Mouse (Mus musculus): Measurements from ENCODE around the gene Kel.

Kel gene

DNA sequence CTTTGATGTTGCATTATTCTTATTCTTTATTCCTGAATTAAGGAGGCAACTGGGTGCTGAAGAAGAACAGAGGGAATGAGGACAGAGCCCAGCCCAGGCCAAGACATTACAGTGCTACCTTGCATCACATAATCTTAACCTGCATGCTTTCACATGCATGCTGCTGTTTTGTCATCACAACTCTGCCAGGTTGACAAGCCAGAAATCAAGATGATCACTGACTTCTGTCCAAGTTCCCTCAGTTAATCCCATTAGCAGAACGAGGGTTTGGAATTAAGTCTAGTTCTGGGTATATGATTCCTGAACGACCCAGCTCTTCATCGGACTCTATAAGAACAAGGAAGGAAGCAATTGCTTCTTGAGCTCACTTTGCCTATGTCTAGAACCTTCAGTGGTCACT is 57.9 kb downstream of the Kel start:
- DNase-seq (ENCODE audit: low read depth, low spot score) = no peak

DNA sequence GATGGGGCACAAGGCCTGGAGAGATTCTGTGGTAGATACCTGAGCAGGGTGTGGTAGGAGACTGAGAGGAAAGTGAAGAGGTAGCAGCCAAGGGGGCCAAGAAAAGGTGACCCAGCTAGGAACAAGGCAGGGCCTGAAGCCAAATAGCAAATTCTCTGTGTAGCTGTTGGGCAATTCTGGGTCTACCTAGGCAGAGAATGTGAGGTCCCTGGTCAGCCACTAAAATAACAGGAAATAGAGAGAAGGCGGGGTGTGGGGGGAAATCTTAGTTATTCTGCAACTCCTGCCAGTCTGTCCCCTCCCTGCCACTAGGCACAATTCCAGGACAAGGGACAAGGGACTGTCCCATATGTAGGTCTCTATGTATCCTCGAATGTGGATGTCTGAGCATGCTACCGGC is 60.9 kb downstream of the Kel start:
- no peak for DNase-seq (ENCODE audit: low read depth, low spot score)

DNA sequence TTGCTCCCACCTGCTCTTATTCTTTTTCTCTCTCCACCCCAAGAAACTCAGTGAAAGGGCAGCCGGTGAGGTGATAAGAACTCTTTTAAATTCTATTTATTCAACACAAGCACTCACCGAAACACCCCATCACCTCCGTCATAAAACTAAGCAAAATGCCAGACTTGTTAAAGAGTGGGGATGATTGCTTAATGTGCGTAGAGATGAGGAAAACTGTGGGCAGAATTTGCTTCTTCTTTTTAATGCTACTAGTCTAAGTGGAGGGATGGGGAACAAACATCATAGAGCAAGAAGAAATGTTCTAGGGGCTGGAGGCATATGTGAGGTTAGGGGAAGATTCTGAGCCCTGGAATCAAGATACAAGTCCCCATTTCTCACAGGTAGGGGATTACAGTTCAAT is 61.4 kb downstream of the Kel start:
- DNase-seq (ENCODE audit: low read depth, low spot score) = no peak

DNA sequence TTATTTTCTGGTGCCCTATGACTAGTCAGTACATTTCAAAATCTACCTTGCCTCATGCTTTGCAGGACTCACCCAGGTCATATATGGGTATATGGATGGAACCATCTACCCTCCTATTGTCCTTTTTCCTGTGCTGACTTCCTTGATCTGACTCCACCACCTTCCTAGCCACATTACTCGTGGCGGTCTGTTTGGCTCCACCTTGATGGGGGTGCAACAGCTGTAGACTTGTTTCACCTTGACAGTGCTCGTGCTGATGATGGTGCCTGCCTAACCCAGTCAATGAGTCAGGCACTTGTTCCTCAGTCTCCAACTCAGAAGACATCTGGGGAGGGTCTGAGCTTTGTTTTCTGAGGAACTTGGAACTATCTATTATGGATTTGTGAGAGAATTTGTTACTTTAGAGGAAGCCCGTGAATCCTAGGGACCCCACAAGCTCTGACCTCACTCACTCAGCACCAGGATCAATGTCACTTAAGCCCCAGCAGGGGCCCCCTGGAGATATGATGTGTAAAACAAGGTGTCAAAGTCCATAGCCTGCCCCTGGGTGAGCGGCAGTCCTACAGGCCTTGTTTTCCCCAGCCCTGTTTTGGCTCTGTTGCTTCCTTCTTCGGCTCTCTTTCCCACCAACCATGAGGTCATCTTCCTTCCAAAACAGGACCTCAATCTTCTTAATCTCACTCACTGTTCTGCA is 62.8 kb downstream of the Kel start:
- no peak for DNase-seq (ENCODE audit: low read depth, low spot score)

DNA sequence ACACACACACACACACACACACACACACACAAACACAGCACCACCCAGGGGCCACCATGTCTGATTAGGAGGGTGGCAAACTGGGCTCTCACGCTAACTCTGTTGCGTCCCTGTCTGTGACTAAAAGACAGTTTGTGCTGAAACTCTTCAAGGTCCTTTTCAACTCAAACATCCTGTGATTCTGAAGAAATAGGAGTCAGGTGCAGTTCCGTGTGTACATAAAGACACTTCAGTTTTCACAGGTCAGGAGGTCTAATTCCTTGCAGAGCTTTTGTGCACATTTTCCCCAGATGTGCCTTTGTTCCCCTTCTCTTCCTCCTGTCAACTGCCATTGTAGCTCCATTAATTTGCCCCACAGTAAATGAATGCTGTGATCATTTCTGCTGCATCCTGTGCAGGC is 63.7 kb downstream of the Kel start:
- DNase-seq (ENCODE audit: low read depth, low spot score) = no peak

DNA sequence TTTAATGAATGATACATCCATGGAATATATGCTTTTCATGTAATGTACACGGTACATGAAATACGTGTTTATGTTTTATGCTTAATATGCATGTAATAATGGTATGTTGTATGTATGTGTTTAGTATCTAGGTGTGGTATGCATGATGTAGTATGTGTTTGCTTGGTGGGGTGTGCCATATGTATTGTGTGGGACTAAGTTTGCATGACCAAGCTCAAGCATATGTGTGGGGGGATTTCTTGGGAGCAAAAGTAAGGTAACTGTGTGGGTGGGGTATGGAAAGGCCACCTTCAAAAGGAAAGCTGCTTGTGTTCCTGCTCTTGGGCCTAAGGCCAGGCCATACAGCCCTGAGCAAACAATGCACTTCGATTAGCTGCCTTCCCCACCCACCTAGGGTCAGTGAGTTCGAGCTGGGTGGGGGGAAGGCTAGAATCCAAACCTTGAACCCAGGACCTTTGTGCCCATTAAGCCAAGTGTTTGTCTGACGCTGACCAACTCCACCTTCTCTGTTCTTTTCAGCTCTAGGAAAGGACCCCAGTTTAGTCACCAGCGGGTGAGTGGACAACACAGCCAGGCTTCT is 66.1 kb downstream of the Kel start:
- DNase-seq (ENCODE audit: low read depth, low spot score) = no peak

DNA sequence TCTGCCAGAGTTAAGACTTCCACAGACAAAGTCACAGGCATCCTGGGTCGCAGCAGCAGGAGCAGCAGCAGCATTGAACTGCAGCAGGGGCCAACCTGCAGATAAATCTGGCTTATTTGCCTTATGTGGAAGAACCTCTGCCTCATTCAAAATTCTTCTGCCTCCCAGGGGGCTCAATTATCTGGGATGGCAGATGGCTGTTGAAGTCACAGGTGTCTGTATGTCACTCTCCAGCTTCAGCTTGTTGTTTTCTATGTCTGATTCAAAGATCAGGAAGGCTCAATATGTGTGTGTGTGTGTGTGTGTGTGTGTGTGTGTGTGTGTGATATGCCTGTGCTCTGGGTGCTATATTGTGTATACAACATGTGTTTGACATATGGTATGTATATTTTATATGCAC is 66.7 kb downstream of the Kel start:
- DNase-seq (ENCODE audit: low read depth, low spot score) = no peak

Measured in CD4-positive, CD25-positive, alpha-beta regulatory T cell, adult 2 months (primary cell).